Mouse (Mus musculus): ENCODE results near the gene Nedd4.
A peak's percentile ranks its signal among the peaks of the same experiment; 100 is the strongest.
"Not testable (repeated sequence)": the region's sequence is repeated elsewhere in the genome, so short reads cannot be mapped to it uniquely, and the experiment has no call there.

Nedd4 gene

GRCm38 (mm10) chr9:72652961-72653360, 9.2 kb upstream of the Nedd4 start:
- DNase-seq (ENCODE audit: low spot score in 2 of 2), result peak in 1 of 2 experiments; percentile 36

- DNase-seq (ENCODE audit: low spot score in 2 of 2), result no peak
Observed at GRCm38 (mm10) chr9:72653533-72653932, 8.6 kb upstream of the Nedd4 start.

GRCm38 (mm10) chr9:72654593-72655242, 7.4 kb upstream of the Nedd4 start:
- peak; percentile 35 to 46 for DNase-seq (ENCODE audit: low spot score in 2 of 2)

GRCm38 (mm10) chr9:72655602-72656001, 6.5 kb upstream of the Nedd4 start:
- no peak for DNase-seq (ENCODE audit: low spot score in 2 of 2)

GRCm38 (mm10) chr9:72656491-72656890, 5.7 kb upstream of the Nedd4 start:
- DNase-seq (ENCODE audit: low spot score in 2 of 2), result no peak

- no peak for DNase-seq (ENCODE audit: low spot score in 2 of 2)
Observed at GRCm38 (mm10) chr9:72656940-72657339, 5.2 kb upstream of the Nedd4 start.

- DNase-seq (ENCODE audit: low spot score in 2 of 2), result no peak
Observed at GRCm38 (mm10) chr9:72657694-72658093, 4.5 kb upstream of the Nedd4 start.

GRCm38 (mm10) chr9:72660139-72660538, 2.0 kb upstream of the Nedd4 start:
- DNase-seq (ENCODE audit: low spot score in 2 of 2), result no peak

- DNase-seq (ENCODE audit: low spot score in 2 of 2), result no peak
Observed at GRCm38 (mm10) chr9:72660911-72661310, 1.2 kb upstream of the Nedd4 start.

GRCm38 (mm10) chr9:72661561-72661894, 618 bp upstream of the Nedd4 start:
- no peak for DNase-seq (ENCODE audit: low spot score in 2 of 2)

- DNase-seq (ENCODE audit: low spot score in 2 of 2), result peak; percentile 58 to 76
Observed at GRCm38 (mm10) chr9:72662691-72663533, 766 bp downstream of the Nedd4 start.

- no peak for DNase-seq (ENCODE audit: low spot score in 2 of 2)
Observed at GRCm38 (mm10) chr9:72663534-72663918, 1.4 kb downstream of the Nedd4 start.

- DNase-seq (ENCODE audit: low spot score in 2 of 2), result no peak
Observed at GRCm38 (mm10) chr9:72664409-72665351, 2.5 kb downstream of the Nedd4 start.

- no peak for DNase-seq (ENCODE audit: low spot score in 2 of 2)
Observed at GRCm38 (mm10) chr9:72665517-72665916, 3.4 kb downstream of the Nedd4 start.

GRCm38 (mm10) chr9:72666352-72667021, 4.3 kb downstream of the Nedd4 start:
- not testable (repeated sequence) for DNase-seq (ENCODE audit: low spot score in 2 of 2)

GRCm38 (mm10) chr9:72667126-72667525, 5.0 kb downstream of the Nedd4 start:
- DNase-seq (ENCODE audit: low spot score in 2 of 2), result no peak

- DNase-seq (ENCODE audit: low spot score in 2 of 2), result no peak
Observed at GRCm38 (mm10) chr9:72669383-72669782, 7.2 kb downstream of the Nedd4 start.

GRCm38 (mm10) chr9:72672361-72672760, 10.2 kb downstream of the Nedd4 start:
- DNase-seq (ENCODE audit: low spot score in 2 of 2), result peak; percentile 59 to 74

GRCm38 (mm10) chr9:72674957-72675744, 13.0 kb downstream of the Nedd4 start:
- no peak for DNase-seq (ENCODE audit: low spot score in 2 of 2)

- no peak for DNase-seq (ENCODE audit: low spot score in 2 of 2)
Observed at GRCm38 (mm10) chr9:72675745-72676200, 13.6 kb downstream of the Nedd4 start.

- DNase-seq (ENCODE audit: low spot score in 2 of 2), result no peak
Observed at GRCm38 (mm10) chr9:72677659-72678058, 15.5 kb downstream of the Nedd4 start.
